Mouse (Mus musculus) myocyte (in vitro differentiated cells): Measurements from ENCODE around the gene Mlxipl.

ENCODE experiments used
- CEBPB ChIP-seq: IDR thresholded peaks from 2 replicates; pipeline ENCODE4 v1.6.1; 2011; ENCODE audit warnings: mild to moderate bottlenecking, moderate library complexity; ENCODE audit not compliant: poor library complexity, insufficient read depth, severe bottlenecking
- MYOD1 ChIP-seq, 3 experiments: IDR thresholded peaks; one replicate each; pipeline ENCODE4 v1.6.1; 2011; ENCODE audit warnings: control low read depth in 2 of 3, low read depth in 2 of 3, mild to moderate bottlenecking in 2 of 3, moderate library complexity in 1 of 3; ENCODE audit not compliant: insufficient read length in 2 of 3, control insufficient read depth in 1 of 3
- POLR2A ChIP-seq: IDR thresholded peaks from one replicate; pipeline ENCODE4 v1.6.1; 2011; ENCODE audit warnings: low read depth, mild to moderate bottlenecking, control low read depth, moderate library complexity; ENCODE audit not compliant: insufficient read length
- POLR2AphosphoS2 ChIP-seq: IDR thresholded peaks from one replicate; pipeline ENCODE4 v1.6.1; 2011; ENCODE audit warnings: low read depth, control low read depth; ENCODE audit not compliant: insufficient read length
- TCF12 ChIP-seq: IDR thresholded peaks from one replicate; pipeline ENCODE4 v1.6.1; 2011; ENCODE audit warnings: mild to moderate bottlenecking, control low read depth; ENCODE audit not compliant: poor library complexity, insufficient read depth, severe bottlenecking
- USF1 ChIP-seq: IDR thresholded peaks from one replicate; pipeline ENCODE4 v1.6.1; 2011; ENCODE audit warnings: low read depth, mild to moderate bottlenecking, control low read depth, moderate library complexity

GRCm38 (mm10) chr5:135148715-135149052 is 59.0 kb downstream of the Mlxipl start:
- TF ChIP-seq POLR2AphosphoS2 (peak; percentile 20), POLR2A (peak; percentile 50), USF1 (no peak), MYOD1 (IDR thresholded peaks at IDR 0.05; ENCODE audit: control insufficient read depth in 1 of 3, insufficient read length in 2 of 3, low read depth in 2 of 3) (no peak), TCF12 (no peak), CEBPB (no peak)
